Mouse (Mus musculus) yolk sac, embryonic 10.5 days (tissue): ENCODE measurements around the gene Prc1.
"Not testable (repeated sequence)": the region's sequence is repeated elsewhere in the genome, so short reads cannot be mapped to it uniquely, and the experiment has no call there.

ENCODE experiments used
- DNase-seq: peaks from one replicate; pipeline ENCODE4 v3.0.0-alpha.2; 2017; ENCODE audit warnings: low spot score

The Prc1 gene

DNA sequence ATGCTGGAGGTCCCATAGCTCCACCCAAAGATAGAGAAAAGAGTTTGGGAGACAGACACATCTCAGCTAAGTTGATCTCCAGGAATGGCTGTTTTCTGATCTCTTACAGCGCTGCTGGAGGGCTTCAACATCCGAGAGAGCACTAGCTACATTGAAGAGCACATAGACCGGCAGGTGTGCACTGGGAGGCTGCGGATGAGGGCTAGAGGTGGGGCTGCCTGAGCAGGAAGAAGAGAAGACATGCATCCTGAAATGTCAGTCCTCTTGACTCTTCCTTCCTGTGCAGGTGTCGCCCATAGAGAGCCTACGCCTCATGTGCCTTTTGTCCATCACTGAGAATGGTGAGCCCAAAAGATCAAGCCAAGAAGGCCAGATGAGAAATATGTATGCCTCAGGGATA, 8.5 kb upstream of the Prc1 start:
- no peak for DNase-seq

DNA sequence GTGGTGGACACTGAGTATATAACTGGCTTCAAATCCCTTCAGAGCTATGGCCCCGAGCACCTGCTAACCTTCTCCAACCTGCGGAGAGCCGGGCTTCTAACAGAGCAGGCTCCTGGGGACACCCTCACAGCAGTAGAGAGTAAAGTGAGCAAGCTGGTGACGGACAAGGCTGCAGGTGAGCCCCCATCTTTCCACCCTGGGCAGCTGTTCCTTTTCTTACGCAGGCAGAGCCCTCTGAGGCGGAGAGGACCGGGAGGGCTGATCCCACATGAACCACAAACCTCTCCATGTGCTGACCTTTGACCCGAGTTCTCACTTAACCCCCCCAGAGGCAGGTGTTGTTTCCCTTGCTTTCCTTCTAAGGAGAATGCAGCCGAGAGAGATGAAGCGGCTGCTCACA, 6.5 kb upstream of the Prc1 start:
- DNase-seq, result peak; percentile 40

DNA sequence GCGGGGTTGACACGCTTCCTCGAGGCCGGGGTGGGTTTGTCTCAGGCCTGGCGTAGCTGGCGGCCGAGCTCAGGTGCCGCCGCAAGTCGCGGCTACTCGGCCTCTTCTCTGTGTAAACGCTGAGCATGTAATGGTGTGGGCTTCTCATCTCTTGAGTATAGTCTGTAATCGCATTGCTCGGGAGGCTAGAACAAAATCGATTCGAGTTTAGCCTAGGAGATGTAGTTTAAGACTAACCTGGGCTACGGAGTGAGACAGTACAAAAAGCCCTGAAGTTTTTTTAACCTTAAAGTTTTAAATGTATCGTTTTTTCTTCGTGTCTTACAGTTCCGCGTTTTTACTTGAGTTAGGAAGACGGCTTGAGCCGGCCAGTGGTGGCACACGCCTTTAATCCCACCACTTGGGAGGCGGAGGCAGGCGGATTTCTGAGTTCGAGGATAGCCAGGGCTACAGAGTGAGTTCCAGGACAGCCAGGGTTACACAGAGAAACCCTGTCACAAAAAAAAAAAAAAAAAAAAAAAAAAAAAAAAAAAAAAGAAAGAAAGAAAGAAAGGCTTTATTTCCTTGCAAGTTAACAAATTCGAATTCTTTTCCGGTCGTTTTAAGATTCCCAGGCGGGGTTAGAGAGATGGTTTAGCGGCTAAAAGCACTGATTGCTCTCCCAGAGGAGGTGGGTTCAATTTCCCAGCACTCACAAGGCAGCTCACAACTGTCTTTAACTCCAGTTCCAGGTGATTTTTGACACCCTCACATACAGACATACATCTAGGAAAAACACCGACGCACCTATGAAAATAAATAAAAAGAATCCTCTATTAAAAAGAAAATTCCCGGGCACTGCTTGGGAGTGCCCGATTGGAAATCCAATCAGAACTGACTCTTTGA, 756 bp downstream of the Prc1 start:
- peak; percentile 73 for DNase-seq

DNA sequence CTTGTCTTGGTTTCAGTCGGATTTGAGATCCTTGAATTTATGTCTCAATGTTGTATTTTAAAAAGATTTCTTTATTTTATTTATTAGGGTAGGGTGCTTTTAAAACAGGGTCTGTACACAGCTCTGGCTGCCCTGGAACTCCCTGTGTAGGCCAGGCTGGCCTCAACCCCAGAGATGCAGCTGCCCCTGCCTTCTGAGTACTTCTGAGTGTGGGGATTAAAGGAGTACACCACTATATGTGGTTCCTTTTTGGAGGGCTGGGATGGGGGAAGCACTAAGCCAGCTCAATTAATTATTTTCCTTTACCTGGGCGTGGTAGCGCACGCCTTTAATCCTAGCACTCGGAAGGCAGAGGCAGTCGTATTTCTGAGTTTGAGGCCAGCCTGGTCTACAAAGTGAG, 2.2 kb downstream of the Prc1 start:
- DNase-seq, result no peak

DNA sequence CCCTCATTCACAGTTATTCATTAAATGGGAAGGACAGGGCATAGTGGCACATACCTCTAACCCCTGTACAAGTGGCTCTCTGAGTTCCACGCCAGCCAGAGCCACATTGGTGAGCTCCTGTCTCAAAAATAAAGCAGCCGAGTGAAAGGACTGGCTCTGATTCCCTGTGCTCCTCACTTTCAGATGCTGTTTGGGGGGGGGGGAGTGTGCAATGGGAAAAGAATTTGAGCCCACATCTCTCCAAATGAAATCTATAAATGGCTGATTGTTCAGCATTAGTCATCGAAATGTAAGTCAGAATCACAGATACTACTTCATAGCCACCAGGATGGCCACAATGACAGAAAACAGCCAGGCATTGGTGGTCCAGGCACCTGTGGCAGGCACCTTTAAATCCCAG, 2.8 kb downstream of the Prc1 start:
- no peak for DNase-seq

DNA sequence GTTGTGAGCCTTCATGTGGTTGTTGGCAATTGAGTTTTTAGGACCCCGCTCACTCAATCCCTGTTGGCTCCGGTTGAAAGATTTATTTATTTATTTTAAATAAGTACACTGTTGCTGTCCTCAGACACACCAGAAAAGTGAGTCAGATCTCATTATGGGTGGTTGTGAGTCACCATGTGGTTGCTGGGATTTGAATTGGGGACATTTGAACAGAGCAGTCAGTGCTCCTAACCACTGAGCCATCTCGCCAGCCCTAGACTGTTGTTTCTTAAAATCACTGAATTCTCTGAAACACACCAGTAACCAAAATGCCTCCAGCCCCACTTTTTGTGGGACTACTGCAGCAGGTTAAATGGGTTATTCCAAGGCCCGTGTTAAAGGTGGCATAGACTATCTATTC, 4.5 kb downstream of the Prc1 start:
- DNase-seq, result no peak

DNA sequence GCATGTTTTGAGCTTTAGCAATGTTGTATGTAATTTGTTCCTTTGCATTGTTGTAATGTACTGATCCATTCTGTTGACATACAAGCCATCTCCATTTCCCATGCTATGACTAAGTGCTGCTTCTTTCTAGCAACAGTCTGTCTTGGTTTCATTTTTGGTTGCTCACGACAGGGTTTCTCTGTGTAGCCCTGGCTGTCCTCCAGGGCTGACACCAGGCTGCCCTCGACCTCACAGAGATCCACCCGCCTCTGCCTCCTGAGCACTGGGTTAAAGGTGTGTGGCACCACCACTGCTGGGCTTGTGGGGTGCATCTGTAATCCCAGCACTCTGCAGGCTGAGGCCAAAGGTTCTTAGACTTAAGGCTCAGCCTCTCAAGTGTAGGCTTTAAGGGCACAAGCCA, 5.3 kb downstream of the Prc1 start:
- no peak for DNase-seq

DNA sequence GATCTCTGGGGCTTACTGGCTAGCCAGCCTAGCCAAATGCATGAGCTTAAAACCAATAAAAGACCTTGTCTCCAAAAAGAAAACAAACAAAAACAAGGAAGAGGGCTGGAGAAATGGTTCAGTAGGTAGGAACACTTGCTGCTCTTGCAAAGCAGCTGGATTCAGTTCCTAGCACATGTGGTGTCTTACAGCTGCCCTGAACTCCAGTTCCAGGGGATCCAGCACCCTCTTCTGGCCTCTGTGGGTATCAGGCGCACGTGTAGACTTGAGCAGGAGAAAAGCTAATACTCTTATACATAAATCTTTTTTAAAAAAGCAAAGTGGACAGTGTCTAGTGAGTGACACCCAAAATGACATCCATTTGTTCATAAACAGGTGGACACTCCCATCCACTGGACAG, 7.3 kb downstream of the Prc1 start:
- no peak for DNase-seq

DNA sequence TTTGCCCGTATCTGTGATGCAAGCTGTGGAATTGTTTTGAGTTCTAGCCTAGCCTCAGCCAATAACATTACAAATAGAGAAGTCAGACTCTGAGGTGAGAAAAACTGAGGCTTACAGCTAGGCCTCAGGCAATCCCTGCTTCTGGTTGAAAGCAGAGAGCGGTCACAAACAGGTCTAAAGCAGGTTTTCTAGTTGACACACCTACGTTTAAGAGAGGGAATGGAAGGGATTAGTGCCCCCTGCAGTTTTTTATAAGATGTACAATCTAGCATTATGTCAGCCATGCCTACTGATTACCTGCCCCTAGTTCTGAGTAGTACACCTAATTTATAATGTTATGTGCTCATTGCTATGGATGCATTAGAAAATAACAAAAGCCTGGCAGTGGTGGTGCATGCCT, 13.5 kb downstream of the Prc1 start:
- DNase-seq, result no peak

DNA sequence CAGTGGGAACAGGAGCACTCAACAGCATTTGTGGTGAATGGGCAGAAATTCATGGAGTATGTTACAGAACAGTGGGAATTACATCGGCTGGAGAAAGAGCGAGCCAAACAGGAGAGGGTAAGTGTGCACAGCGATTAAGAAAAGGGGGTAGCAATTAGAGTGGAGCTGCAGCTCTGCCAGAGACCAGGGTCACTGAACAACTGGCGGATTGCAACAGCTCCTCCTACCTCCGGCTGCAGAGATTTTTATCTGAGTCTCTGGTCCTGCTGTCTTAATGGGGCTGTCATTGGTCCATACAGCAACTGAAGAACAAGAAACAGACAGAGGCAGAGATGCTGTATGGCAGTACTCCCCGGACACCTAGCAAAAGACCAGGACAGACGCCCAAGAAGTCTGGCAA, 16.5 kb downstream of the Prc1 start:
- DNase-seq, result no peak

DNA sequence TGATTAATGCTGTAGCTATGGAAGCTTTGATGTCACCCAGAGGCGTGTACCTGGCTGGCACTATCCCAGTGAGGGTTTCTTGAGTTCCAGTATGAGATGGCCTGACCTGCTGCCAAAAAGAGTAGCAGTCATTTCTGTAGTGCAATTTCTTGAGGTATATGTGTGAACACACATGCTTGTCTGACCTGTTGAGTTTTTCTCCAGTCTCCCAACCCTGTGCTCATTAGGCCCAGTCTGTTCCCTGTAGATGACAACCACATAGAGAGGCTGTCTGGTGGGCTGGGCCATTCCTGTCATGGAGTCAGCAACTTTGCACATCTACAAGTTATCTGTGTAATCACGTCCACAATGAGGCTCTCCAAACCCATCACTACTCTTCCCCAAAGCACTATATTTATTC, 21.5 kb downstream of the Prc1 start:
- DNase-seq, result no peak

DNA sequence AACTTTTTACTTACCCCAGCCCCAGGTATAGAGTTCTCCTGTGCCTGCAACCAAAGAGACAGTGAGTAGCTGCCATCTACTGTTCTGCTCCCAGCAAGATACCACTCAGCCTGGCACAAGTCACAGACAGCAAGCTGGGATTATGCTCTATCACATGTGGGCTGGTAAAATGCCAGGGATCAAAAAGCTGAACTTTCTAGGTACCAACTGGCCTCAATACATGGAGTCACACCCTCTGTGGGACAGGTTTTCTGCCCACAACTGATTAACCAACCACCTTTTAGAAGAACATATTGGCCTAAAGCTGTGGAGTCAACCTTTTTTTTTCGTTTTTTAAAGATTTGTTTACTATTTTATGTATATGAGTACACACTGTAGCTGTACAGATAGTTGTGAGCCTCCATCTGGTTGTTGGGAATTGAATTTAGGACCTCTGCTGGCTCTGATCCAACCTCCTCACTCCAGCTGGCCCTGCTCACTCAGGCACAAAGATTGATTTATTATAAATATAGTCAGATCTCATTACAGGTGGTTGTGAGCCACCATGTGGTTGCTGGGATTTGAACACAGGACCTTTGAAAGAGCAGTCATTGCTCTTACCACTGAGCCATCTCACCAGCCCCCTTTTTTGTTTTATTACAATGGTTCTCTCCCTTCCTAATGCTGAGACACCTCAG, 23.3 kb downstream of the Prc1 start:
- no peak for DNase-seq

DNA sequence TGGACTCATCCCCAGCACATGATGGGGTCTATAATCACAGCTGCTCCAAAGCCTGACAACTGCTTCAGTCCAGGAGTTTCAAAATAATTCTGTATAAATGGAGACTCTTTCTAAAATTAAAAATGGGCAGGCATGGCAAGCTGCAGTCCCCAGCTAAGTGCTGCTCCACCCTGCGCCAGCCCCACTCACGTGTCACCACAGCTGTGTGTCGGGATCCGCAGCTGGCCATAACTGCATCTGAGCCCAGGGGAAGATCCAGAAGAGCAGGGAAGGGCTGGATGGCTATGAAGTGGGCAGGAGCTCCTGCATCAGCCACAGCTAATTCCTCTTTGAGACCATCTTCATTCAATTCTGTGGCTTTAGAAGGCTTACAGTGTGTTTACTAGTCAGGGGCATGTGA, 24.4 kb downstream of the Prc1 start:
- DNase-seq, result no peak

DNA sequence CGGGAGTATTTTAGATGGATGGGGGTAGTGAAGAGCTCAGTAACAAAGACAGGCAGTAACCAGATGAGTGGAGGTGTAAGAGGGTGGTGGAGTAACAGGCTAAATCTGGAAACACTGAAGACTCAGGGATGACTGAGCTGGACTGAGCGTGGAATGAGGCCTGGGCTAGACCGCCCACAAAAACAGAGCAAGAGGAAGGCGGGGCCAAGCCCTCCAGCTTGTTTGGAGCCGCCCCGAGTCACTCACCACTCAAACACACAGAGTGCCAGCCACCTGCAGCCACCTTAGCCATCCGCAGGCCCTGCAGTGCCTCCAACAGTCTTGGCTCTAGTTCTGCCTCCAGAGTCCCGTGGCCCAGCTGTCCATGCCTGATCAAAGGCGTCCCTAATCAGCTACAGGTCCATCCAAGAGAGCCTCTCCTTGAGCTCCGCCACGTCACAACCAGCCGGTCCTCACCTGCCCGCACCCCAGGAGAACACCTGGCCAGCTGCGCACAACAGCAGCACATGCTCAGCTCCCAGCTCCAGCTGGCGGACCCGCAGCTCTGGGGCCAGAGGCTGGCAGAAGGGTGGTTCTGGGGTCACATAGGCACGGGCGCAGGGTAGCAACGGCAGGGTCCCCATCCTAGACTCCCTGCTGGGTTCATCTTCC, 25.7 kb downstream of the Prc1 start:
- DNase-seq, result no peak

DNA sequence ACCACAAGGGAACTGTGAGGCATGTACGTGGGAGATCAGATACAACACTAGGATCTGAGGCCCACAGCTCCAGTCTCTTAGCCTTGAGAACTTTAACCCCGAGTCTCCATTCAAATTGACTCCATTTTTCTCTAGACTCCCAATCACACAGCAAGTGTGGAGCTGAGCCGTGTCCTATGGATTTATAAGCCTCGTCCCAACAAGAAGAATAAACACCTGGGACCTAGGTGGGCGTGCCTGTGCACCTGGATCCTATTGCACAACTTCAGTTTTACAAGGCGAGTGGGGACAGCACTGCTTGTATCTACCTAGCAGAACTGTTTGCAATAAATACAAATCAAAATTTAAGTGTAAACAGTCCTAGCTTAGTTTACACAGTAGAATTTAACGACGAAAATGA, 29.1 kb downstream of the Prc1 start:
- DNase-seq, result peak; percentile 50

DNA sequence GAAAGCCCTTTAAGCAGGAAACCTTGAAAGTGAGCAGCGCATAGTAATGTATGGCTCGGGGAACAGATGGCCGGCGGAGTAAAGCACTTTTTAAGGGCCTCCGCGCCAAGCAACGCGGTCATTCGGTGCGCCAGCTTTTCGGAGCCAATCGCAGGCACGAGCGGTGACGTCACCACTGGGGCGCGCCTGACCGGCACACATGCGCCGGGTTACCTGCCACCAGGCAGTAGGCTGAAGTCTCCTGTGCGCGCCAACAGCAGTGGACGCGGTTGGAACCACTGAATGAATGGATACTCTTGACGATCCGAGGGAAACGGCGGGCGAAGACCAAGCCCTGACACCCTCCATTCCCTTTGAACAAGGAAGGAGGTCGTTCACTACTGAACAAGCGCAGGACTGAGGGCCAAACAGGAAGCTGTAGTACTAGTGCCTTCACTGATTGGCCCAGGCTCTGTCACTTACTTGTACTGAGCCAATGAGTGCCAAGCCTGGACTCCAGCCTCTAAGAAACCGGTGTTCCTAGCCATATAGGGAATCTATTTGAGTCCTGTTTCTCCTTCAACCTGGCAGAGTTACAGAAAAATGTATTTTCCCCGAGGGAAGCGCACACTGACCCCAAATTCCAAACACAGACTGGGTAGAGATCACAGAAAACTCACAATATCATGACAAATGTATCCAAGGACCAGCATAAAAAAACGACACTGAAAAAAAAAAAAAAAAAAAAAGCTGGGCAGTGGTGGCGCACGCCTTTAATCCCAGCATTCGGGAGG, 30.0 kb downstream of the Prc1 start, which contains the start of gene Rccd1:
TSS of gene Rccd1 (minus strand) at position 412 of the 773 bp plus-strand sequence.
- DNase-seq, result peak; percentile 97

DNA sequence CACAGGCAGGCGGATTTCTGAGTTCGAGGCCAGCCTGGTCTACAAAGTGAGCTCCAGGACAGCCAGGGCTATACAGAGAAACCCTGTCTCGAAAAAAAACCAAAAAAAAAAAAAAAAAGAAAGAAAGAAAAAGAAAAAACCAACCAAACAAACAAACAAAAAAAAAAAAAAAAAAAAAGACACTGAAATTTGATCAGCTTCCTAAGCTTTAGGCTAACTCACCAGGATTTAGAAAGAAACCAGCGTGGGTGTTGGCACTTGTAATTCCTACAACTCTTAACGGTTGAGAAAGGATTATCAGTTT, 30.5 kb downstream of the Prc1 start:
- DNase-seq, result not testable (repeated sequence)

DNA sequence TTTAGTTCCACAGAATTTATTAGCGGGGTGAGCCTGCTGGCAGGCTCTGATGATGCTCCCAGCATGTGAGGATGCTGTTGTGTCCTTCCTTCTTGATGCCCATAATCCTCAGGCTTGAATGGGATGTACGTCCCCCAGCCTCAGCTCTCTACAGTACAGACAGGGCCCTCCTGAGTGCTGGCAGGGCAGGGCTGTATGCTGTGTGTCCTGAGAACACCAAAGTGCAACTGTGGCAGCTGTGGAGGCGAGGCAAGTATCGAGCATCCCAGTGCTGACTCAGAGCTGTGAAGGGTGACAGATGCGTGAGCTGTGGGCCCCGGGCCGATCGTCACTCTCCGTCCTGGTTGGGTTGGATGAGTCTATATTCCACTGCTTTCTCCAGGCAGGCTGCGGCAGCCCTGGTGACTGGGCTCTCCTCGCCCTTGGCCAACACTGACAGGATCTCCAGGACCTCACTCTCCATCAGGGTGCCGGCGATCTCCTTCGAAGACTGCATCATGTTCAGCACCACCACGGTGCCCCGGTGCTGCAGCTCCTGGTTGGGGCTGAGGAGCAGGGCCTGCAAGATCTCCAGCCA, 31.1 kb downstream of the Prc1 start:
- DNase-seq, result no peak

DNA sequence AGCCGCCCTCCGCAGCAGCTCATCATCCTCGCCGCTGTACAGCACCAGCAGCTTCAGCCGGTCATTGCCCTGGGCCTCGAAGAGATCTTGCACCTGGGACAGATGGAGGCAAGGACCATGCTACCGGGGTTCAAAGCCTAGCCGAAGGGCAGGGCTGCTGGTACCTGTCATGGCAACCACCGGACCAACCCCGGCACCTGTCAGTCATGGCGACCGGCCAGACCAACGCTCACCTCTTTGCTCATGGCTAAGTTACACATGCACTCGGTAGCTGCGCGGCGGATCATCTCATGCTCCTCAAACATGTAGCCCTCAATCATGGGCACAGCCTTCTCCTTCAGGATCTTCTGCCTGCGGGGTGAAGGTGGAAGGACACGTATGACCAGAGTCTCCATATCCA, 31.8 kb downstream of the Prc1 start:
- DNase-seq, result no peak

DNA sequence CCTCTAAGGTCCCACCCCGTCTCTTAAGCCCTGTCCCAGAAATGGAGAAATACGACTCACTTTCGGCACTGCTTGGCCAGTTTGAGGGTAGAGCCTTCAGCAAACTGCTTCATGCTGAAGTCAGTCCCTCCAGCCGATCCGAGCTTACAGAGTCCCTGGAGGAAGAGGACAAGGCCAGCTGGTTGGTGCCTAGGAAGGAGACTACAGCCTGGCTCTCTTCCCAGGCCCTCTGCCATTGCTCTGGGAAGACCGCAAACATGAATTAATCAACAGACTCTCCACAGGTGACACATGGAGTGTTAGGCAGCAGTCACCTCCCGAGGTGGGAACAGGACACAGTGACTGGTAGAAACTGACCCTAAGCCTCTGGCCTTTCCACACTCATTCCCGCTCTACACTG, 36.0 kb downstream of the Prc1 start:
- no peak for DNase-seq

DNA sequence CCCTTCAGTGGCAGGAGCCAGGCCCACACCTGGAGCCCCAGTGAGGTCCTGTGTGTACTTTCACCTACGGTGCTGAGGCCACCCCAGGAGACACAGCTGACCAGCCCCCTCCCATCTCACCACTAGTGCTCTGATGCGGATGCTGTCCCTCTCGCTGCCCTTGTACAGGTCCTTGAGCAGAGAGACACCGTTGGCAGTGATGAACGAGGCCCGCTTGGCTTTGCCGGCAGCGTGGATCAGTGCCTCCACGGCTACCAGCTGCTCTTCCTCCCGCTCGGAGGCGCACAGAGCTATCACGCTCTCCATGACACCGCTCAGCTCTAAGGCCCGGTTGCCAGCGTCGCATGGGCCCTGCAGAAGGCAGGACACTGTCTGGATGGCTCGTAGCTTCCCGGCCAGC, 37.2 kb downstream of the Prc1 start:
- DNase-seq, result no peak

DNA sequence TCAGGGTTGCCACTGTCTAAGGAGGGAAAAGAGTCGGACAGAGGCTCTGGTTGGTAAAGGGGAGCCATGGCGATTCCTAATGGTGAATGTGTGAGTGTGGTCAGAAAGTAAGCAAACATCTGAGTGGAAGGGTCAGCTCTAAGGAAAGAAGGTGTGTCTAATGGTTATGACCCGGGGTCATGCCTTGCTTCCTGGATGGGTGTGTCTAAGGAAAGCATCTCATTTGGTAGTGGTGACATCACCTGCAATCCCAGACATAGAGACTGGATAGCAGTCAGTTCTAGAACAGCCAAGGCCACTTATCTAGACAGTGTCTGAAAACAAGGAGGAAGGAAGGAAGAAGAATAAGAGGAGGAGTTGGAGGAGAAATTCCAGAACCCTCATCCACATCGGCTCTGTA, 40.6 kb downstream of the Prc1 start:
- DNase-seq, result no peak
